Mouse (Mus musculus): ENCODE results near the gene Arhgap27. TPM values are rescaled to one million over a fixed set of nuclear protein-coding genes. Genes with fewer than 3 reads are reported as not detected.
"Not testable (repeated sequence)": the region's sequence is repeated elsewhere in the genome, so short reads cannot be mapped to it uniquely, and the experiment has no call there.

The Arhgap27 gene
- total RNA-seq, 2 experiments from 2014 or later: 10.8 to 12.4 TPM

DNA sequence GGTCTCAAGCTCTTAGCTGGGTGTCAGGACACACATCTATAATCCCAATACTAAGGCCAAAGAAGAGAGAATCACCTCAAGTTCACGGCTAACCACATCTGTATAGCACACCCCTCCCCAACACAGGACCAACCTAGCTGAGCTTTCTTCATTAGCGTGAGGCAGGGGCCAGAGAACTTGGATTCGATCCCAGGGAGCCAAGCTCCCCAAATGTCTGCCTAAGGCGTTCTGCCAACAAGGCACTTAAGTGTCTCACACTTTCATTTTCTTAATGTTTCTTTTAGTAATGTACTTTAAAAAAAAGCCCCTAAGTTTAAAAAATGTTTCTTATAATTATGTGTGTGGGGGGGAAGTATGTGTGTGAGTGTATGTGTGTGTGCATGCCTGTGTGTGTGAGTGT is 42.8 kb downstream of the Arhgap27 start:
- DNase-seq (ENCODE audit: low spot score in 2 of 2): no peak
- intact Hi-C loops (cut with DNase I): loop anchor here (5.0 kb wide), 1 partner anchor 218 kb away; the partner anchor contains the start of genes Acbd4 and Plcd3

DNA sequence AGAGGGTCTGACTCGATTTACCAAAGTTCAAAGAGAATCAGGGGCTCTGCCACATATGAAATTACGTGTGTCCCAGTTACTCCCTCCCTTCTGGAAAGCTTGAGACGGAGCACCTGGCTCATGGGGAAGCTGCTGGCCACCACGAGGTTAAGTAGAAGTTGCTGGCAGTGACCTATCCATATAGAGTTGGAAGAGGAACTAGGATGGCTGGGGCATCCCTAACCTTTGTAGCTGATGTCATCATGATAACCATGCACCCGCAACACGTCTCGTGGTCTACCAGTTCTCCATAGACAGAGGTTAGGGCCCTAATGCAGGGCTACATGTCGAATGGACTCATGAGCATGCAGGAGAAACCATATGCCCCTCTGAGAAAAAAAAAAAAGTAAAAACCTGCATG is 43.3 kb downstream of the Arhgap27 start:
- no peak for DNase-seq (ENCODE audit: low spot score in 2 of 2)
- intact Hi-C loops (cut with DNase I): loop anchor here (5.0 kb wide), 1 partner anchor 218 kb away; the partner anchor contains the start of genes Acbd4 and Plcd3

DNA sequence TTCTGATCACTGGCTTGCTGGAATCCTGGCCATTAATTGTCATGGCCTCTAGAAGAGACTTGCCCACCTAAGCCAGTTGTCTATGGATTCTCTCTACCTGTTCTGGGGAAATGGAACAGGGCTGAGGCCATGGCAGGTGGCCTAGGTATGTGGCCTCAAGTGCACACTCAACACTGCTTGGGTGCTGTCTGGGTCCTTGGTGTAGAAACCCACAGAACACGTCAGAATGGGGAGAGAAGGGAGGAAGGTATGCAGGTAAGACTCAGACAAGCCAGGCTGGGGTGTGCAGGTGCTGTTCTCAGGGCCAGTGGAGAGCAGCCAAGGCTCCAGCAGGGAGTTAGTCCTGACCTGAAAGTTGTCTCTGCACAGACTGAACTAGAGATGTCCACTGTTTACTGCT is 45.5 kb downstream of the Arhgap27 start:
- intact Hi-C loops (cut with DNase I): no loop called here
- DNase-seq (ENCODE audit: low spot score in 2 of 2): no peak

DNA sequence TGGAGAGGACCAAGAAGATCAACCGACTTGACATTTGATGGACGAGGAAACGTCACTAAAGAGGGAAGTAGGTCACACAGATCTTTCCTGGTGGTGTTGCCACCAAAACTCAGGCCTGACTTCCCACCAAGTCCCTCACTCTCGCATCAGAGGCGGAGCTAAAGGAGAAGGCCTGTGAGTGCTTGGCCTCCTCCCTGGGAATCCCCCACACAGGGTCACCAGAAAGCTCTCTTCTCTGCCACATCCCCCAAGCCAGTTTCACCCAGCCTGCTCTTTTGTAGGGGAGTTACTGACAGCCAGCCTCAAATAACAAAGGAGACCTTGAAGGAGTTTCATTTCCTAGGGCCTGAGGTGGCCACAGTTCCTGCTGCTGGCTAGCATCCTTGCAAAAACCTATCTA is 48.1 kb downstream of the Arhgap27 start:
- intact Hi-C loops (cut with DNase I): no loop called here
- no peak for DNase-seq (ENCODE audit: low spot score in 2 of 2)

DNA sequence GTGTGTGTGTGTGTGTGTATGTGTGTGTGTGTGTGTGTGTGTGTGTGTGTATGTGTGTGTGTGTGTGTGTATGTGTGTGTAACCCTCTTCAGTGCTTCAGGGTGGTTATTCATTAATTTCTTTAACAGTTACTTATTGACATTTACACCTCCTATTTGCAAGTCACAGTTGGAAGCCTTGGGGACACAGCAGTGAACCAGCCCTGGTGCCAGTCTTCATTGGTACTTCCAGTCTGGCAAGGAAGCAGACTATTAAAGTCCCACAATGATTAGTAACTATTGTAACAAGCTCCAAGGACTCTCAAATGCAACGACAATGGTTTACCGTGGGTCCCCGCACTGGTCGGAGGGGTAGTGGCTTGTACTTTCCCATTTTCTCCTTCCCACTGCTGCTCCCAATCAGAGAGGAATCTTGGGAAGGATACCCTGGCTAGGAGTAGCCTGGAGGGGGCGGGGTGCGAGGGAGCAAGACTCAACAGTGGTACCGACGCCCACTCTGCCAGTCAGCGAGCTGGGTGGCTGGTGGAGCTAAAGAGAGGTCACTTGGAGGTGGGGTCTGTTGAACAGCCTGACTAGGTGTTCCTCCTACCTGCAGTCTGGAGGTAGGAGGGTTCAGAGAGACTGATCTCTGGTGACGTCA is 48.6 kb downstream of the Arhgap27 start:
- DNase-seq (ENCODE audit: low spot score in 2 of 2): no peak
- intact Hi-C loops (cut with DNase I): no loop called here

DNA sequence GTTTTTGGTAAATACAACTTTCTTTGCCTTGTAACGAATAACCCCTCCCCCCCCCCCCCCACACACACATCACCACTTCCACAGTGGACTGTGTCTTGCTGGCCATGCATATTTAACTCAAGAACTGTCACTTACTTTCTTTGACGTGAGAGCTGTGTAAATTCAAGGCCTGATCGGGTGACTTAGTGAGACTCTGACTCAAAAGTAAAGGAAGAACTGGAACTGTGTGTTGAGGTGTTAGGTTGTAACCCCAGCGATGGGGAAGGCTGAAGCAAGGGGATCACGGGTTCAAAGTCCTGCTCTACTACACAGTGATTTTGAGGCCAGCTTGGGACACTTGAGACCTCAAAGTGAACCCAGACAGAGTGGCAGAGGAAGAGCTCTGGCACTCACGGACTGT is 50.0 kb downstream of the Arhgap27 start:
- DNase-seq (ENCODE audit: low spot score in 2 of 2): no peak
- intact Hi-C loops (cut with DNase I): no loop called here

DNA sequence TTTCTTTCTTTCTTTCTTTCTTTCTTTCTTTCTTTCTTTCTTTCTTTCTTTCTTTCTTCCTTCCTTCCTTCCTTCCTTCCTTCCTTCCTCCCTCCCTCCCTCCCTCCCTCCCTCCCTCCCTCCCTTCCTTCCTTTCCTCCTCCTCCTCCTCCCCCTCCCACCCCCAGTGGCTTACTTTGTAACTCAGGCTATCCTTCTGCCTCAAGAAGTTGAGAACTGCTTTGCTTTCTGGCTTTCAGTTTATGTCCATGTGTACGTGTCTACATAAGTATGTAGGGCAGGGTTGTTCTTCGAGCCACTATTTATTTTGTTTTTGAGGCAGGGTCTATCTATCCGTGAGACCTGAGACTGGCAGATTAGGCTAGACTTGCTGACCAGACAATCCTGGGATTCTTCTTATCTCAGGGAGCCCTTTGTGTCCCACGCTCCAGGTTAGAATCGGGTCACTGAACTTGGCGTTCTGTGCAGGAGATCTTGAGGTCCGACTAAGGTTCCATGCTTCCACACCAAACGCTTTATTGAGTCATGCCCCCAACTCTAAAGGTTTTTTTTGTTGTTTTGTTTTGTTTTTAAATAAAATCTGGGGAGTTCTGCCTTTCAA is 50.7 kb downstream of the Arhgap27 start:
- no peak for DNase-seq (ENCODE audit: low spot score in 2 of 2)
- intact Hi-C loops (cut with DNase I): no loop called here

DNA sequence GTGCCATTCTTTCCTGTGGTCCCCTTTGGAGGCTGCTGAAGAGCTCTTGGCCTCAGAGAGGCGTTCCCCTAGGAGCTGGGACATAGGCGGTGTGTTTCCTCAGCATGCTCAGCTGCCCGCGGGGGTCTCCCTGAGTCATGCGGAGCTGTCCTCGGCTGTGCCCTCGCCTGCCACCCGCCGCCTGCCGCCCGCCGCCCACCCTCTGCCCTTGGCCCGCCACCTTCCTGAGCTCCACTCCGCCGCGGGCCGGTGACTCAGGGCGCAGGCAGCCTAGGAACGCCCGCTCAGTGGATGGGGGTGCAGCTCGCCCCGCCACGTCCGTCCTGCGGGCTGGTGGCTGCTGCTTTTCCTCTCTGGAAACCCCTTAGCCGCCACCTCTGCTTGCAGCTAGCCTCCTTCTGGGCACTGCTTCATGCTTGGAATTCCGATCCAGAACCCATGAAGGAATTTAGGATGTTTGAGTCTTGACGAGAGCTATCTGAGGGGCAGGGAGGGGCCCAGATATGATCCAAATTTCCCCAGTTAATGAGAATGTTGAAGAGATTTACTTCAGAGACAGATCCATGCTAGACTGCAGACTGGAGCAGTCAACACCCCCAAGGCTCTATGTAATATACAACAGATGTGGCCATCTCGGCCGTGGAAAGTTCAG is 51.4 kb downstream of the Arhgap27 start:
- intact Hi-C loops (cut with DNase I): no loop called here
- no peak for DNase-seq (ENCODE audit: low spot score in 2 of 2)

DNA sequence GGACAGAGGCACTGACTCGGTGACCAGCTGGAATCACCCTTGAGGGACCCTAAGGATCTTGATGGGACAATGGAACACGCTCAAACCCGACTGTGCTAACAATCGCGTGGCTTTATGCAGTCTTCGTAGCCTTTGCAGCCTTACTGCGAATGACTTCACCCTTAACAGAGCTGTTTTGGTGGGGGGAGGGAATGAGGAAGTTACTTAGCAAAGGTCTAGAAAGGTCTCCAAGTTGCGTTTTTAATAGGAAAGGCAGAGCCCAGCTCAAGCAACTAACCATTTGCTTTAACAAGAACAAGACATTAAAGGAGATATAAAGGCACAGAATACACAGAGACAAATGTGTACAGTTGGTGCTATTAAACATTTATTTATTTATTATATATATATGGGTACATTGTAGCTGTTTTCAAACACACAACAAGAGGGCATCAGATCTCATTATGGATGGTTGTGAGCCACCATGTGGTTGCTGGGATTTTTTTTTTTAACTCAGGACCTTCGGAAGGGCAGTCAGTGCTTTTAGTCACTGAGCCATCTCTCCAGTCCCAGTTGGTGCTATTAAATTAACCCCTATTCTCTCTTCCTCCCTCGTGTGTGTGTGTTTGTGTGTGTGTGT is 53.4 kb downstream of the Arhgap27 start:
- intact Hi-C loops (cut with DNase I): no loop called here
- DNase-seq (ENCODE audit: low spot score in 2 of 2): no peak

DNA sequence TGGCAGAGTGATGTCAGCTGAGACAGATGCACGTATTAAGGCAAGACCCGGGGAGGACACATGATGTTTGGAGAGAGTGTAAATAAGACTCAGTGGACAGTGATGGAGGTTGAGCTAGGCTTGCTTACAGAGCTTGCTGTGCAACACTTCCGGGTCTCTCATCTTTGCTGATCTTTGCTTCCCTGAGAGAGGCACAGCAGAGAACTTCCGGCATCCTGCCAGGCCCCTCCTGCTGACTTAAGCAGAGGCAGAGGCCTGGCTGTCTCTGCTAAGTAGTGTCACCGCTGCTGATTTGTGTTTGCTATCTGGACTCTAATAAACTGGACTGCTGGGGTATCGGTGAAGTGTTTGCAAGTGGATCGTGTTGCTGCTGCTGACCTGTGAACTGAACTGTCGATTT is 55.6 kb downstream of the Arhgap27 start:
- intact Hi-C loops (cut with DNase I): no loop called here
- peak in 1 of 2 experiments; percentile 41 for DNase-seq (ENCODE audit: low spot score in 2 of 2)

DNA sequence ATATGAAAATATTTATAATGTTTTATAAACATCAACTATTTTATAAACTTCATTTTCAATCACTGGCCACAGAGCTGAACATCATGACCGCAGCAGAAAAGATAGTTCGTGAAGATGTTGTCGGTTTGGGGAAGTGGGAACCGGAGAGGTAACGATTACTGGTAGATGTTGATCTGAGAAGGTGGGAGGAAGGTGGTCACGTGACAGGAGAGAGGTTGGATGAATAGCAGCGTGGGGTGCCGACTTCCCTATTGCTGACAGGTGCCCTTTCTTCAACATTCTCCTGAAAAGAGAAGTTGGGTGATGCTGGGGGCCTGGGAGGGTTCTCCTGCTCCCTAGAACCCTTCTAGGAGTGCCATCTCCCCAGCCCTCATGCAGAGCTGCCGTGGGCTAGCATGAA is 59.0 kb downstream of the Arhgap27 start:
- intact Hi-C loops (cut with DNase I): no loop called here
- no peak for DNase-seq (ENCODE audit: low spot score in 2 of 2)

DNA sequence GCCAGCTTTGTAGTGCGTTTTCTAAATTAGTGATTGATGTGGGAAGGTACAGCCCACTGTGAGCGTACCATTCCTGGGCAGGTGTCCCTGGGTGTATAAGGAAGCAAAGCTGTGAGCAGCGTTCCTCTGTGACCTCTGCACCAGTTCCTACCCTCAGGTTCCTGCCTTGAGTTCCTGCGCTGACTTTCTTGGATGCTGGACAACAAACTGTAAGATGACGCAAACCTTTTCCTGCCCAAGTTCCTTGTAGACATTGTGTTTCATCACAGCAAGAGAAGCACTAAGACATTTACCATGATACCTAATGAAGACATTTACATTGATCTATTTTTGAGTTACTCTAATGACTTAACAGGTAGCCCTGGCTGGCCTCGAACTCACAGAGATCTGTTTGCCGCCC is 68.7 kb downstream of the Arhgap27 start:
- DNase-seq (ENCODE audit: low spot score in 2 of 2): no peak
- intact Hi-C loops (cut with DNase I): no loop called here

DNA sequence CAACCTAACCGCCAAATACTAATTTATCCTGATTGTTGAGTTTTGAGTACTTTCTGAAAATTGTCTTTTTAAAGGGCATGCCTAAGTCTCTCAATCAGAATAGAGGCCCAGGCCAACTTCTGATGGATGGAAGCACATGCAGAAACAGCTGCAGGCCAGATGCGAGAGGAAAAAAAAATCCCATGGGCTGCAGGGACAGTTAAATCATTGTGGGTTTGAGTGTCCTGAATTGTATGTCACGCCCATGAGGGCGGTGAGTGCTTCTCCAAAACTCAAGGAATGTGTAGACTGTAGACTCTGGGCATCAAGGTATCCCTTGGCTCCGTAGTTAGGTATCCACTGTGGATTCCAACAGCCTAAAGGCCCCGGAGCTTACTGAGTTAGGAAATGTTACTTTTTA is 69.4 kb downstream of the Arhgap27 start:
- intact Hi-C loops (cut with DNase I): no loop called here
- no peak for DNase-seq (ENCODE audit: low spot score in 2 of 2)

DNA sequence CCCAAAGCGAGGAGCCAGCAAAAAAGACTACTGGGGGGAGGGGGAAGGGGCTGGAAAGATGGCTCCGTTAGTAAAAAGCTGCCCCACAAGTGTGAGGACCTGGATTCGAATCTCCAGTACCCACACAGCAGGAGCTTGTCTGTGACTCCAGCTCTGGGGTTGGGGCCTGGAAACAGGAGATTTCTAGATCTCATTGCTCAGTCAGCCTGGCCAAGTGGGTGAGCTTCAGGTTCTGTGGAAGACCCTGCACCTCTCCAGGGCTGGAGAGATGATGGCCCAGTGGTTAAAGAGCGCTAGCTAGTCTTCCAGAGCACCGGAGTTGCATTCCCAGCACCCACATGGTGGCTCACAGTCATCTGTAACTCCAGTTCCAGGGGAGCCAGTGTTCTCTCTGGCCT is 70.6 kb downstream of the Arhgap27 start:
- intact Hi-C loops (cut with DNase I): no loop called here

DNA sequence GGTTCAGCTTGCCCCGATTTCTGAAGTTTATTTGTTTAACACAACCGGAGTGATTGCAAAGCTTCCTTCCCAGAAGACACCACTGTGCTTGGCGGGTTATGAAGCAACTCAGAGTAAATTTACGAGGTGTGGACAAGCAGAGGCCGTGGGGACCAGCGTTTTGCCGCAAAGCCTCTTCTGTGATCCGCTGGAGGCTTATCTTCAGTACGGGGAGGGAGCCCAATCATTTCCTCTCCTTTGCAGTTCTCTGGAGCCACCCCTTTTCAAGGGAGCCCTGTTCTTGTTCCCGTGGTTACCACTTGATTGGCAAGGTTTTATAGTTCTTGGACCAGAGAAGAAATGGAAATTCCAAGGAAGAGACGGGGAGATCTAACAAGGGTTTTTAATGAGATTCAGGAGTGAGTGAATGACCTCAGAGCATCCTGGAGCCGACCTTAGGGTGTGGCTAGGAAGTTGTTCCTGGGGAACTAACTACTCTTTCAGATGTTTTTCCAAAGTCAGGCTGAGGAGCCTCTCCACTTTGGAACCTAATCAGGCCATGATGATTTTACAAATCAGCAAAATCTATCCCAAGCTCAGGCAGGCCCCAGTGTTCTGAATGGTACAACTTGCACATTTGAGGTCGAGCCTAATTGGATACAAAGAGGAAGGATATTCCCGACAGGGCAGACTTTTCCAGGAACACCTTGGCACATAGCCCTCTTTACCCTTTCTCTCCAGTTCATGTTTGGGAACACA is 71.2 kb downstream of the Arhgap27 start:
- peak in 1 of 2 experiments; percentile 17 for DNase-seq (ENCODE audit: low spot score in 2 of 2)
- intact Hi-C loops (cut with DNase I): no loop called here

More for the DNA sequence above, 70.6 kb downstream of the Arhgap27 start:
- no peak for DNase-seq (ENCODE audit: low spot score in 2 of 2)

DNA sequence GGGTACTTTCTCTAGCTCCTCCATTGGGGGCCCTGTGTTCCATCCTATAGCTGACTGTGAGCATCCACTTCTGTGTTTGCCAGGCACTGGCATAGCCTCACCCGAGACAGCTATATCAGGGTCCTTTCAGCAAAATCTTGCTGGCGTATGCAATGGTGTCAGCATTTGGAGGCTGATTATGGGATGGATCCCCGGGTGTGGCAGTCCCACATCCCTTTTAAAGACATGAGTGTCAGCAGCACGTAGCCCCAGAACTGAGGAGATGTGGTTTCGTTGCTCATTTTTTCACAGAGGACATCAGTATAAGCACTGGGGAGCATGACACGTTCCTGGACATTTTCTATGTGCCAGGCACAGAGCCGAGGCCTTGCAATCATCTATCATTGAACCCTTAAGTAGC is 72.7 kb downstream of the Arhgap27 start:
- intact Hi-C loops (cut with DNase I); DNase-seq (ENCODE audit: low spot score in 2 of 2): not testable (repeated sequence)

DNA sequence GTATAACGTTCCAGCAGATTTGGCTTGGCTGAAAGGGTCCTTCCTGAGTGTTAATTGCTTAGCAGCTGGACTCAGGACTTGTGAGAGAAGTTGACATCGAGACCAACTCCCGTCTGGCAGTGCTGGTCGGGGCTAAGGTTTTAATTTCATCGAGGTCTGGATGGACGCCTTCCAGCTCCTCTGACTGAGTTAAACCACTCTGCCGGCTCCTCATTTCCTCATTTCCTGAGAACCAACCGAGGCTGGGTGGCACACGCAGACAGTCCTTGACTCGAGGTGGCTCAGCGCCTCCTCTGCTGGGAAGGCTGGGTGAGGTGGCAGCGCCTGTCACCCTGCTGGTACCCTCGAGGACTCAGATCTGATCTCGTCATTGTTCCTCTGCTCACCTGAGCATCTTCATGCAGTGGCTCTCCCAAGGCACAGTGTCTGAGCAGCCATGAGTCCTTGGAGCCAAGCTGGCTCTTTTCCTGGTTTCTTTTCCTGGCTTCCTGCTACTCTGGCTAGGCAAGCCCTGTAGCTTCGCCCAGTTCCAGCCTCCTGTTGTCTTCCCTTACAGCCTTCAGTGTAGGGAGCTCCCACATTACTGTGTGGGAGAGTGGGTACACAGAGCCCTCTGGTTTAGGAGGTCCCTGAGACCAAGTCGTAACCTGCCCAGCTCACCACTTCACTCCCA is 75.1 kb downstream of the Arhgap27 start:
- DNase-seq (ENCODE audit: low spot score in 2 of 2): no peak
- intact Hi-C loops (cut with DNase I): no loop called here

DNA sequence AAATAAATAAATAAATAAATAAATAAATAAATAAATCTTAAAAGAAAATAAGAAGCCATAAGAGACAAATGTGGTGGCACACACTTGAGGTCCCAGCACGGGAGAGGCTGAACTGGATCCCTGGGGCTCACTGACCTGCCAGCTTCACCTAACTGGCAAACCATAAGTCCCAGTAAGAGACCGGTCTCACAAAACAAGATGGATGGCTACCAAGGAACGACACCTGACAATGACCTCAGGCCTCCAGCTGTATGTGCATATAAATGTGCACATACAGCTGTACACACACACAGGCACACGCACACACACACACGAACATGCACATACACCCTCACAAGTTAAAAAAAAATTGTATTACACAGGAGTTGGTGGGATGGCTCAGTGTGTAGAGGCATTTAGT is 76.6 kb downstream of the Arhgap27 start:
- intact Hi-C loops (cut with DNase I): no loop called here
- no peak for DNase-seq (ENCODE audit: low spot score in 2 of 2)

DNA sequence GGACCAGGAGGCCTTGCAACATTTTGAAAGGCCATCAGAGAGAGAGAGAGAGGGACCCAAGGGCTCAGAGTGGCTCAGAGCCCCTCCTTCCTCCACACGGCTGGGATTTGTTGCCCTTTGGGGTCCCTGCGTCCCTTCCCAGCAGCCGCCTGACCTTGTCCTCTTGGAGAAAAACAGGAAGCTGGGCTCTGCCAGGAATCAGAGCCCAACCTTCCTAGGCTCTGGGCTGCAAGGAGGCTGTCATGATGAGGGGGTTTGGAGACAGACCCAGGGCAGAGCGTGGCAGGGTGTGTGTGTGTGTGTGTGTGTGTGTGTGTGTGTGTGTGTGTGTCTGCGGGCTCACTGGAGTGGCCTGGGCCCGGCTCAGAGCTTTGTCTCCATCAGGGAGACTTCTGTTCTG is 77.5 kb downstream of the Arhgap27 start:
- DNase-seq (ENCODE audit: low spot score in 2 of 2): no peak
- intact Hi-C loops (cut with DNase I): no loop called here
